Mouse (Mus musculus) heart, adult 2 months (tissue): Measurements from ENCODE around the gene Grm1. TPM values are rescaled to one million over a fixed set of nuclear protein-coding genes. Genes with fewer than 3 reads are reported as not detected.

ENCODE experiments used
- DNase-seq, 2 experiments: peaks; one replicate each; pipeline ENCODE4 v3.0.0; 2021
- H3K27ac ChIP-seq: fragments of 200-600 bp; 2 replicates; pipeline ENCODE4 v1.8.1; 2022
- H3K27me3 ChIP-seq: fragments of 200-500 bp; 2 replicates; pipeline ENCODE4 v1.6.1; 2012; ENCODE audit warnings: mild to moderate bottlenecking, low read length, inconsistent platforms, mixed read lengths; ENCODE audit not compliant: control insufficient read depth, insufficient read depth
- H3K36me3 ChIP-seq: fragments of 200-500 bp; 2 replicates; pipeline ENCODE4 v1.6.1; 2012; ENCODE audit warnings: low read length, inconsistent platforms; ENCODE audit not compliant: control insufficient read depth, insufficient read depth
- H3K4me1 ChIP-seq: fragments of 200-500 bp; 2 replicates; pipeline ENCODE4 v1.6.1; 2011; ENCODE audit warnings: low read length; ENCODE audit not compliant: control insufficient read depth, insufficient read depth
- H3K4me3 ChIP-seq: fragments of 200-600 bp; 2 replicates; pipeline ENCODE4 v1.8.1; 2022
- H3K79me2 ChIP-seq: fragments of 200-500 bp; replicated peaks from 2 replicates; pipeline ENCODE4 v1.6.1; 2012; ENCODE audit warnings: mild to moderate bottlenecking, inconsistent platforms, low read length, moderate library complexity, mixed read lengths; ENCODE audit not compliant: control insufficient read depth, insufficient read depth
- H3K9ac ChIP-seq: fragments of 200-500 bp; 2 replicates; pipeline ENCODE4 v1.6.1; 2012; ENCODE audit warnings: low read depth, mild to moderate bottlenecking, control low read depth, inconsistent platforms, low read length, mixed read lengths
- CTCF ChIP-seq: fragments of 200-600 bp; IDR thresholded peaks from 2 replicates; pipeline ENCODE4 v1.8.1; 2022; ENCODE audit warnings: antibody characterized with exemption, mild to moderate bottlenecking, moderate library complexity
- EP300 ChIP-seq: fragments of 200-500 bp; IDR thresholded peaks from 2 replicates; pipeline ENCODE4 v1.6.1; 2011; ENCODE audit warnings: low read depth, low read length, control low read depth; ENCODE audit not compliant: insufficient read depth
- POLR2A ChIP-seq: fragments of 200-500 bp; IDR thresholded peaks from 2 replicates; pipeline ENCODE4 v1.6.1; 2011; ENCODE audit warnings: mild to moderate bottlenecking, low read depth, low read length, control low read depth; ENCODE audit not compliant: insufficient read depth
- WGBS: fragments of 180-500 bp; shearing (Covaris S2); methylation state at CpG from one replicate; pipeline ENCODE4 v1.1.7; 2018; 5-methylcytosine and 5-hydroxymethylcytosine counted together
- intact Hi-C: fragments of 180-260 bp; cut with DNase I; formaldehyde crosslinking; loops from one replicate; pipeline ENCODE4 v1.15.1; 2025
- polyA plus RNA-seq: library from polyadenylated mRNA; depleted of rRNA; stranded (reverse); fragments of >200 nt; gene quantifications from 2 replicates; pipeline ENCODE4 v1.2.3, GENCODE M21; 2012
- total RNA-seq, 2 experiments: library from RNA; stranded (reverse); gene quantifications; 2 replicates each; pipeline ENCODE4 v1.2.3; 2021

The Grm1 gene
- total and polyA plus RNA-seq, 3 experiments = 7.8 to 14.6 (median 10.9) TPM

- Histone ChIP-seq H3K36me3 (no peaks in the 10 kb centered on the region), H3K4me3 (no peak overlapping the region), H3K9ac (no peak overlapping the region), H3K79me2 (no peaks in the 10 kb centered on the region), H3K27me3 (no peaks in the 10 kb centered on the region), H3K4me1 (no peaks in the 10 kb centered on the region), H3K27ac (no peak overlapping the region)
- DNase-seq = no peak
- TF ChIP-seq CTCF = no peak
- no peak for TF ChIP-seq POLR2A
- TF ChIP-seq EP300 = no peak
- intact Hi-C loops = no loop called here
- 87% methylated on average over 2 of the region's 2 CpGs for WGBS
Observed at GRCm38 (mm10) chr10:10710359-10710758, 371.8 kb downstream of the Grm1 start.

DNA sequence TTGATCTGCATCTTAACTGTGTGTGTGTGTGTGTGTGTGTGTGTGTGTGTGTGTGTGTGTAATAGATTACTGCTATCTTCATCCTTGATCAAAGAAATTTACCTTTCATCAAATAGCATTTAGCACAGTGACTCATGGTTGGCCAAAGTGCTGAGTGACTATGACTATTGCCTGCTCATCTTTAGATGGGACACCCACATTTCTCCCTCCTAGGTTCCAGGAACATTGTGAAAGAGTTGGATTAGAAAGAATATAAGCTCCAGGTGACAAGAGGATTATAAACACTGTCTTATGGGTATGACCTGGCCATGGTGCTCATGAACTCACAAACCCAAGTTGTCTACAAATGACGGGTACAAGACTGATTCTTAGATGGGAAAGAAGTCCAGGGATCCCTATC, 374.1 kb downstream of the Grm1 start:
- Histone ChIP-seq H3K27me3 (no peaks in the 10 kb centered on the region), H3K36me3 (no peaks in the 10 kb centered on the region), H3K9ac (no peak overlapping the region), H3K79me2 (no peaks in the 10 kb centered on the region), H3K4me3 (no peak overlapping the region), H3K4me1 (no peaks in the 10 kb centered on the region), H3K27ac (no peak overlapping the region)
- WGBS = 79% methylated on average over 1 of the region's 1 CpGs
- DNase-seq = no peak
- intact Hi-C loops = no loop called here
- TF ChIP-seq CTCF (no peak), POLR2A (no peak), EP300 (no peak)

- Histone ChIP-seq H3K79me2 (no peaks in the 10 kb centered on the region), H3K27me3 (no peaks in the 10 kb centered on the region), H3K4me1 (no peaks in the 10 kb centered on the region), H3K36me3 (no peaks in the 10 kb centered on the region), H3K4me3 (no peak overlapping the region), H3K9ac (no peak overlapping the region), H3K27ac (no peak overlapping the region)
- 72% methylated on average over 1 of the region's 1 CpGs for WGBS
- no peak for TF ChIP-seq POLR2A
- intact Hi-C loops = no loop called here
- no peak for DNase-seq
Observed at GRCm38 (mm10) chr10:10701326-10701725, 380.8 kb downstream of the Grm1 start.

DNA sequence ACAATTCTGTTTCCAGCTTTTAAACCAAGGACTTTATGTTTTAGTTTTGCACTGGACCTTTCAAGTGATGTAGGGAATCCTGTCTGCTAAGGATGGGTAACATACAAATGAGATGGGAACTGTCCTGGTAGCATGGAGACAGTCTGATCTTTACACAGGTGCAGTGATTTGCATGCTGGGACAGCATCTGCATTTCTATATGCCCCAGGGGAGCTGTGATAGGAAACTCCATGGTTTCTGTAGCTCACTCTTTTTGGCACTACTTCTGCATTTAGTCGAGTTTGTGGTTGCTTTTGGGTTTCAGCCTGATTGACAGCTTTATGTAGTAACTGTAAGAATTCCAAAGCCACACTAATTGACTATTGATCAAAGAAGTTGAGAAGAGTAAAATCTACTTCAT, 381.3 kb downstream of the Grm1 start:
- Histone ChIP-seq H3K27me3 (no peaks in the 10 kb centered on the region), H3K4me3 (no peak overlapping the region), H3K79me2 (no peaks in the 10 kb centered on the region), H3K27ac (no peak overlapping the region), H3K9ac (no peak overlapping the region), H3K4me1 (no peaks in the 10 kb centered on the region), H3K36me3 (no peaks in the 10 kb centered on the region)
- 28% methylated on average over 1 of the region's 1 CpGs for WGBS
- intact Hi-C loops = no loop called here
- TF ChIP-seq EP300 (no peak), POLR2A (no peak), CTCF (no peak)
- no peak for DNase-seq

GRCm38 (mm10) chr10:10697497-10697896, 384.7 kb downstream of the Grm1 start:
- H3K4me3 ChIP-seq = no peak overlapping the region
- no peak for DNase-seq
- H3K9ac ChIP-seq = no peak overlapping the region
- no peaks in the 10 kb centered on the region for H3K36me3 ChIP-seq
- intact Hi-C loops = no loop called here
- no peak overlapping the region for H3K27ac ChIP-seq
- no peaks in the 10 kb centered on the region for H3K27me3 ChIP-seq
- H3K4me1 ChIP-seq = no peaks in the 10 kb centered on the region
- H3K79me2 ChIP-seq = no peaks in the 10 kb centered on the region
- TF ChIP-seq POLR2A (no peak), EP300 (no peak), CTCF (no peak)
- WGBS = 64% methylated on average over 6 of the region's 6 CpGs

DNA sequence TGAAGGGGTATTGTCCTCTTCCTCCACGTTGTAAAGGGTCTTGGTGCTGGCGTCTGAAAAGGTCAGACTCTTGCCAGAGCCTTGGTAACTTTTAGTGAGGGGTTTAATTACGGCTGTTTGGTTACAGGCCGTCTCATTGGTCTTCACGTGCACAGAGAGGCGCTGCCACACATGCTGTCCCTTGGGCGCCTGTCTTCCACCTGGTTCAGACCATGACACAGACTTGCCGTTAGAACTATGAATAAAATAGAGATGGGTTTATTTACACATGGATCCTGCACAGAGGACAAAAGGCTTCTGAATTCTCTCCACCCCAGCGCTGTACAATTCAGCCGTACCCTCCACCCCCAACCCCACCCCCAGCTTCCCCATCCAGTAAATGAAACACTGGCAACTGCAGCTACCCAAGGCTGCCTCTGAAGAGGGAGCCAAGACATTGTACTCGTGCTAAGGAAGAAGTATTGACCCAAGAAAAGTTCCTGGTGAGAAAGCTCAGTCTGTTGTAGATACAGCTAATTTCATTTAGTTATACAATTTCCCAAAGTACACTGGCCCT, 392.4 kb downstream of the Grm1 start:
- no peak overlapping the region for H3K27ac ChIP-seq
- H3K9ac ChIP-seq = no peak overlapping the region
- H3K36me3 ChIP-seq = no peaks in the 10 kb centered on the region
- no peak overlapping the region for H3K4me3 ChIP-seq
- no peak for TF ChIP-seq CTCF
- no peak for TF ChIP-seq POLR2A
- no peak for TF ChIP-seq EP300
- H3K4me1 ChIP-seq = no peaks in the 10 kb centered on the region
- intact Hi-C loops = no loop called here
- H3K79me2 ChIP-seq = no peaks in the 10 kb centered on the region
- DNase-seq = no peak
- H3K27me3 ChIP-seq = no peaks in the 10 kb centered on the region
- WGBS = 33% methylated on average over 11 of the region's 11 CpGs
